In genomic region chr11:3509181-3510085, GRCm38 (mm10) we compare ENCODE assay signal across 16 mouse cellular contexts. TPM values are rescaled to one million over a fixed set of nuclear protein-coding genes. Genes with fewer than 3 reads are reported as not detected.
DNase-seq lines count a peak whose midpoint lies in the region; ATAC-seq and TF ChIP-seq lines count a peak whose summit lies in the region.
"Had no signal": no experiment of that assay in that cellular context is flagged by ENCODE, and none has a peak within 500 bp of the region (broad histone marks: within the 10 kb centered on the region; RNA-seq: fewer than 3 reads in every experiment).

No protein-coding gene starts in this region.

- H3K36me3 ChIP-seq in heart, embryonic 16.5 days (ENCODE audit: control insufficient read depth, insufficient read depth): no peaks in the 10 kb centered on the region
- no peaks in the 10 kb centered on the region for H3K36me3 ChIP-seq in myocyte (ENCODE audit: control insufficient read depth, insufficient read depth)
- H3K36me3 ChIP-seq: hindbrain, embryonic 12.5 days; limb, embryonic 15.5 days had no signal

- H3K9me3 ChIP-seq in heart, embryonic 16.5 days (replicated peaks; ENCODE audit: control insufficient read depth, low read length): no peaks in the 10 kb centered on the region
- H3K9me3 ChIP-seq: hindbrain, embryonic 12.5 days; limb, embryonic 15.5 days had no signal

- WGBS in heart, embryonic 16.5 days: 42% methylated on average over 8 of the region's 8 CpGs

- peak; percentile 83 for ATAC-seq in heart, embryonic 16.5 days (replicated peaks; ENCODE audit: extremely low read depth, insufficient read depth, low FRiP score)
- ATAC-seq: activated CD4-positive, CD25-positive, alpha-beta regulatory T cell, adult 4 months; forebrain, postnatal 0 days had no signal

- peak; percentile 72 for DNase-seq in kidney, adult 11 months
- no peak for DNase-seq in kidney, postnatal 10 days
- peak; percentile 42 for DNase-seq in adipocyte (ENCODE audit: low spot score)
- DNase-seq in cerebellum, adult 18-20 months: no peak
- DNase-seq in frontal cortex, postnatal 36 days (ENCODE audit: low spot score in 2 of 2): no peak
- DNase-seq: cerebellum, adult 9-10 months; forebrain, postnatal 0 days; gastrocnemius, postnatal 36 days; thymus, adult 18-20 months had no signal

- H3K4me2 ChIP-seq in heart, embryonic 16.5 days (ENCODE audit: low read depth, low read length): peak overlapping the region; percentile 45
- peak overlapping the region; percentile 63 for H3K4me2 ChIP-seq in myocyte (ENCODE audit: low read depth)
- H3K4me2 ChIP-seq: hindbrain, embryonic 12.5 days; limb, embryonic 15.5 days had no signal

- H3K79me2 ChIP-seq in myocyte (ENCODE audit: control insufficient read depth, insufficient read depth): no peaks in the 10 kb centered on the region

- H3K27ac ChIP-seq in heart, embryonic 16.5 days (ENCODE audit: low read length): peak overlapping the region; percentile 89
- H3K27ac ChIP-seq: hindbrain, embryonic 12.5 days; left cerebral cortex, adult 2 months; limb, embryonic 15.5 days had no signal

- H3K4me1 ChIP-seq in heart, embryonic 16.5 days (ENCODE audit: control insufficient read depth, insufficient read depth, low read length): peaks cover 24% of the 10 kb centered on the region

- no peaks in the 10 kb centered on the region for H3K27me3 ChIP-seq in heart, embryonic 16.5 days (ENCODE audit: control insufficient read depth, insufficient read depth, low read length)
- H3K27me3 ChIP-seq in myocyte (ENCODE audit: control insufficient read depth, insufficient read depth, insufficient read length): no peaks in the 10 kb centered on the region
- H3K27me3 ChIP-seq: hindbrain, embryonic 12.5 days; limb, embryonic 15.5 days had no signal

- peak; percentile 33 for TF ChIP-seq POLR2A in myocyte (IDR thresholded peaks at IDR 0.05; ENCODE audit: insufficient read length, low read depth)

- H3ac ChIP-seq in myocyte (ENCODE audit: control insufficient read depth, insufficient read length): no peak overlapping the region

- H3K9ac ChIP-seq in heart, embryonic 16.5 days (ENCODE audit: low read length): peak overlapping the region; percentile 56
- H3K9ac ChIP-seq: forebrain, postnatal 0 days; hindbrain, embryonic 12.5 days; limb, embryonic 15.5 days had no signal

- no peak overlapping the region for H3K4me3 ChIP-seq in heart, embryonic 16.5 days (ENCODE audit: low read length)
- H3K4me3 ChIP-seq in myocyte: no peak overlapping the region
- H3K4me3 ChIP-seq: erythroblast, embryonic 14.5 days; hindbrain, embryonic 12.5 days; left cerebral cortex, adult 2 months; limb, embryonic 15.5 days had no signal

TF ChIP-seq in myocyte, 11 proteins besides CTCF, POLR2A, EP300 and RAD21:
- peak in 2 of 3 experiments; percentile 17 to 82 for TF ChIP-seq MYOD1 (IDR thresholded peaks at IDR 0.05; ENCODE audit: control insufficient read depth in 1 of 3, insufficient read length in 2 of 3, low read depth in 2 of 3)
- no peak for TF ChIP-seq MAX (IDR thresholded peaks at IDR 0.05; ENCODE audit: low read depth)
- TF ChIP-seq SRF (IDR thresholded peaks at IDR 0.05; ENCODE audit: control insufficient read depth, insufficient read length, low read depth): no peak
- TF ChIP-seq MYOG (IDR thresholded peaks at IDR 0.05; ENCODE audit: control insufficient read depth in 1 of 3, insufficient read depth in 1 of 3, insufficient read length in 2 of 3, low read depth in 2 of 3): peak; percentile 41 to 85 (median 59)
- TF ChIP-seq TCF3 (IDR thresholded peaks at IDR 0.05; ENCODE audit: insufficient read length, low read depth): no peak
- no peak for TF ChIP-seq CEBPB (IDR thresholded peaks at IDR 0.05; ENCODE audit: insufficient read depth, poor library complexity, severe bottlenecking)
- TF ChIP-seq TCF12 (IDR thresholded peaks at IDR 0.05; ENCODE audit: insufficient read depth, poor library complexity, severe bottlenecking): peak; percentile 21
- TF ChIP-seq REST (IDR thresholded peaks at IDR 0.05; ENCODE audit: insufficient read depth, insufficient read length): no peak
- TF ChIP-seq USF1 (IDR thresholded peaks at IDR 0.05; ENCODE audit: low read depth): no peak
TF ChIP-seq in myocyte: peak in this region for 3.

RNA-seq across cellular contexts. Expression of gene Inpp5j, which starts 4.8 kb away (rescaled TPM):
- polyA plus RNA-seq in heart, embryonic 16.5 days (2015; fragmentation: Nextera tagmentation; extraction: Ambion mirVana): 10.9 and 12.1 TPM in 2 replicates
- 5.8 TPM for polyA plus RNA-seq in myocyte (2012; fragmentation: generic; extraction: Trizol)
- polyA plus RNA-seq: activated CD4-positive, CD25-positive, alpha-beta regulatory T cell, adult 4 months; erythroblast, embryonic 14.5 days had no signal

RNA-seq across cellular contexts. Expression of gene Selenom, which starts 5.1 kb away (rescaled TPM):
- polyA plus RNA-seq in heart, embryonic 16.5 days (2015; fragmentation: Nextera tagmentation; extraction: Ambion mirVana): 119 and 126 TPM in 2 replicates
- 270 TPM for polyA plus RNA-seq in myocyte (2012; fragmentation: generic; extraction: Trizol)

RNA-seq across cellular contexts. Expression of gene Pla2g3, which starts 21.3 kb away (rescaled TPM):
- 0.20 and 0.22 TPM in 2 replicates for polyA plus RNA-seq in heart, embryonic 16.5 days (2015; fragmentation: Nextera tagmentation; extraction: Ambion mirVana)
- 0.62 TPM for polyA plus RNA-seq in myocyte (2012; fragmentation: generic; extraction: Trizol)
- polyA plus RNA-seq: erythroblast, embryonic 14.5 days had no signal

RNA-seq across cellular contexts. Expression of gene Smtn, which starts 31.0 kb away (rescaled TPM):
- polyA plus RNA-seq in heart, embryonic 16.5 days (2015; fragmentation: Nextera tagmentation; extraction: Ambion mirVana): 93.9 and 104 TPM in 2 replicates
- 141 TPM for polyA plus RNA-seq in myocyte (2012; fragmentation: generic; extraction: Trizol)

RNA-seq across cellular contexts. Expression of gene Rnf185, which starts 57.3 kb away (rescaled TPM):
- 30.6 and 31.9 TPM in 2 replicates for polyA plus RNA-seq in heart, embryonic 16.5 days (2015; fragmentation: Nextera tagmentation; extraction: Ambion mirVana)
- 47.2 TPM for polyA plus RNA-seq in myocyte (2012; fragmentation: generic; extraction: Trizol)

Comparison
In these comparisons a context has a peak if more than half of its experiments do, and no peak if none do; other contexts are left out.
1. DNase-seq: peak in kidney, adult 11 months (single experiment) and adipocyte (single experiment); none in kidney, postnatal 10 days (single experiment), cerebellum, adult 18-20 months (0 of 2) and frontal cortex, postnatal 36 days (0 of 2).